Mouse (Mus musculus) heart, postnatal 14 days (tissue): ENCODE measurements around the gene Ube2m. TPM values are rescaled to one million over a fixed set of nuclear protein-coding genes. Genes with fewer than 3 reads are reported as not detected.
A peak's percentile ranks its signal among the peaks of the same experiment; 100 is the strongest.
"Not testable (repeated sequence)": the region's sequence is repeated elsewhere in the genome, so short reads cannot be mapped to it uniquely, and the experiment has no call there.

Experiments used
- DNase-seq, 2 experiments: peaks; one replicate each; pipeline ENCODE4 v3.0.0; 2021 to 2022
- intact Hi-C: fragments of 180-260 bp; cut with DNase I; formaldehyde crosslinking; loops from one replicate; pipeline ENCODE4 v1.15.1; 2025
- long read RNA-seq, 2 experiments: library from polyadenylated mRNA; stranded (forward); transcript quantifications; one replicate each; pipeline ENCODE4 v2.0.0; 2021
- total RNA-seq, 2 experiments: library from RNA; stranded (reverse); gene quantifications; 2 replicates each; pipeline ENCODE4 v1.2.3; 2021

Gene Ube2m
- 100 to 1,000 TPM; 179 TPM for total RNA-seq
- long read RNA-seq, experiment 1, transcript Ube2m-201 (6 exons, 1,472 nt), result major isoform, 482 of 488 reads
- long read RNA-seq, experiment 1, partial matches to known transcripts, result 0 of 488 reads
- long read RNA-seq, experiment 1, other reads (novel, unspliced or antisense), result 3 of 488 reads
- long read RNA-seq, experiment 2, transcript Ube2m-201 (6 exons, 1,472 nt), result major isoform, 384 of 388 reads
- long read RNA-seq, experiment 2, partial matches to known transcripts, result 1 of 388 reads
- long read RNA-seq, experiment 2, other reads (novel, unspliced or antisense), result 1 of 388 reads

- intact Hi-C loops, result no loop called here
- peak; percentile 99 for DNase-seq
Measured at GRCm38 (mm10) chr7:13037901-13038555, at the start of gene Ube2m. TSS of gene Ube2m (minus strand) at chr7:13038275.

- intact Hi-C loops, result no loop called here
- DNase-seq, result no peak
Measured at GRCm38 (mm10) chr7:13072293-13072692, 34.2 kb upstream of the Ube2m start.

- intact Hi-C loops, result loop anchor here (10.0 kb wide), 1 partner anchor 1251 kb away; no protein-coding TSS in a partner anchor
- not testable (repeated sequence) for DNase-seq
Measured at GRCm38 (mm10) chr7:13063399-13063798, 25.3 kb upstream of the Ube2m start.

GRCm38 (mm10) chr7:13059536-13059935, 21.5 kb upstream of the Ube2m start:
- intact Hi-C loops, result no loop called here
- no peak for DNase-seq

GRCm38 (mm10) chr7:13056913-13057700, 19.0 kb upstream of the Ube2m start:
- no peak for DNase-seq
- intact Hi-C loops, result no loop called here

- intact Hi-C loops, result loop anchor here (5.0 kb wide), 1 partner anchor 223 kb away; the partner anchor contains the start of genes Lig1 and Zswim9
Measured at GRCm38 (mm10) chr7:13054287-13055010, 16.4 kb upstream of the Ube2m start, which contains the start of gene Mzf1. TSS of gene Mzf1 (minus strand) at chr7:13054764.

GRCm38 (mm10) chr7:13053961-13054286, 15.8 kb upstream of the Ube2m start:
- no peak for DNase-seq
- intact Hi-C loops, result loop anchor here (5.0 kb wide), 1 partner anchor 223 kb away; the partner anchor contains the start of genes Lig1 and Zswim9

More at GRCm38 (mm10) chr7:13054287-13055010, 16.4 kb upstream of the Ube2m start, which contains the start of gene Mzf1:
- DNase-seq, result peak; percentile 87 to 90

GRCm38 (mm10) chr7:13053501-13053900, 15.4 kb upstream of the Ube2m start:
- intact Hi-C loops, result loop anchor here (5.0 kb wide), 1 partner anchor 224 kb away; the partner anchor contains the start of genes Lig1 and Zswim9
- DNase-seq, result no peak

- no peak for DNase-seq
- intact Hi-C loops, result loop anchor here (5.0 kb wide), 1 partner anchor 224 kb away; the partner anchor contains the start of genes Lig1 and Zswim9
Measured at GRCm38 (mm10) chr7:13053001-13053400, 14.9 kb upstream of the Ube2m start.

GRCm38 (mm10) chr7:13046084-13046483, 8.0 kb upstream of the Ube2m start:
- peak; percentile 63 to 76 for DNase-seq
- intact Hi-C loops, result loop anchor here (1.0 kb wide), 1 partner anchor 37 kb away; no protein-coding TSS in a partner anchor

GRCm38 (mm10) chr7:13044254-13044625, 6.2 kb upstream of the Ube2m start:
- intact Hi-C loops, result loop anchor here (2.0 kb wide), 1 partner anchor 133 kb away; no protein-coding TSS in a partner anchor
- DNase-seq, result no peak

GRCm38 (mm10) chr7:13043445-13044253, 5.6 kb upstream of the Ube2m start:
- intact Hi-C loops, result loop anchor here (2.0 kb wide), 1 partner anchor 133 kb away; no protein-coding TSS in a partner anchor
- peak; percentile 31 to 35 for DNase-seq

- DNase-seq, result no peak
Measured at GRCm38 (mm10) chr7:13043120-13043444, 5.0 kb upstream of the Ube2m start.

GRCm38 (mm10) chr7:13042511-13042910, 4.4 kb upstream of the Ube2m start:
- no peak for DNase-seq
- intact Hi-C loops, result no loop called here

More at GRCm38 (mm10) chr7:13043120-13043444, 5.0 kb upstream of the Ube2m start:
- intact Hi-C loops, result no loop called here

- intact Hi-C loops, result no loop called here
- DNase-seq, result no peak
Measured at GRCm38 (mm10) chr7:13041256-13041655, 3.2 kb upstream of the Ube2m start.

- intact Hi-C loops, result no loop called here
- no peak for DNase-seq
Measured at GRCm38 (mm10) chr7:13039181-13039580, 1.1 kb upstream of the Ube2m start.

GRCm38 (mm10) chr7:13038621-13039169, 620 bp upstream of the Ube2m start:
- peak in 1 of 2 experiments; percentile 34 for DNase-seq
- intact Hi-C loops, result no loop called here

GRCm38 (mm10) chr7:13037366-13037765, 709 bp downstream of the Ube2m start:
- intact Hi-C loops, result no loop called here
- no peak for DNase-seq

GRCm38 (mm10) chr7:13036806-13037205, 1.3 kb downstream of the Ube2m start:
- no peak for DNase-seq
- intact Hi-C loops, result no loop called here
